Mouse (Mus musculus) hindbrain, embryonic 14.5 days (tissue): ENCODE measurements at regions not wholly inside any gene's neighbourhood (a gene's known extent, or its start where the extent isn't known, plus 50 kb on each side); places are given as distances from the start of the nearest gene placed in this dataset.

Experiments
- ATAC-seq: fragments of 200-750 bp; cut with Nextera tagmentation; 2 replicates; pipeline ENCODE4 v1.8.0; 2017; ENCODE audit warnings: moderate number of reproducible peaks, mild to moderate bottlenecking, moderate TSS enrichment, moderate library complexity; ENCODE audit not compliant: low FRiP score
- DNase-seq: peaks from one replicate; pipeline ENCODE4 v3.0.0-alpha.2; 2015; ENCODE audit warnings: low spot score
- H3K27ac ChIP-seq: fragments of 300-500 bp; sonication (generic); 2 replicates; pipeline ENCODE4 v1.5.1; 2014; ENCODE audit warnings: mild to moderate bottlenecking, moderate library complexity
- H3K27me3 ChIP-seq: fragments of 300-500 bp; sonication (generic); 2 replicates; pipeline ENCODE4 v1.6.1; 2014; ENCODE audit warnings: mild to moderate bottlenecking, low read length, mixed read lengths; ENCODE audit not compliant: control insufficient read depth, insufficient read depth
- H3K36me3 ChIP-seq: fragments of 300-500 bp; sonication (generic); replicated peaks from 2 replicates; pipeline ENCODE4 v1.6.1; 2014; ENCODE audit not compliant: control insufficient read depth, insufficient read depth
- H3K4me1 ChIP-seq: fragments of 300-500 bp; sonication (generic); replicated peaks from 2 replicates; pipeline ENCODE4 v1.6.1; 2014; ENCODE audit warnings: antibody characterized with exemption, low read length, mixed read lengths; ENCODE audit not compliant: control insufficient read depth, insufficient read depth
- H3K4me2 ChIP-seq: fragments of 300-500 bp; sonication (generic); replicated peaks from 2 replicates; pipeline ENCODE4 v1.6.1; 2014; ENCODE audit warnings: mild to moderate bottlenecking, moderate library complexity
- H3K4me3 ChIP-seq: fragments of 300-500 bp; sonication (generic); replicated peaks from 2 replicates; pipeline ENCODE4 v1.5.1; 2014; ENCODE audit warnings: mild to moderate bottlenecking, low read length
- H3K9ac ChIP-seq: fragments of 300-500 bp; sonication (generic); 2 replicates; pipeline ENCODE4 v1.6.1; 2014
- H3K9me3 ChIP-seq: fragments of 300-500 bp; sonication (generic); 2 replicates; pipeline ENCODE4 v1.6.1; 2016; ENCODE audit warnings: low read length; ENCODE audit not compliant: control insufficient read depth
- WGBS: fragments of 180-500 bp; shearing (Covaris S2); extraction: QIAGEN DNeasy Blood & Tissue Kit; methylation state at CpG from one replicate; pipeline ENCODE4 v1.1.7; 2014; 5-methylcytosine and 5-hydroxymethylcytosine counted together

DNA sequence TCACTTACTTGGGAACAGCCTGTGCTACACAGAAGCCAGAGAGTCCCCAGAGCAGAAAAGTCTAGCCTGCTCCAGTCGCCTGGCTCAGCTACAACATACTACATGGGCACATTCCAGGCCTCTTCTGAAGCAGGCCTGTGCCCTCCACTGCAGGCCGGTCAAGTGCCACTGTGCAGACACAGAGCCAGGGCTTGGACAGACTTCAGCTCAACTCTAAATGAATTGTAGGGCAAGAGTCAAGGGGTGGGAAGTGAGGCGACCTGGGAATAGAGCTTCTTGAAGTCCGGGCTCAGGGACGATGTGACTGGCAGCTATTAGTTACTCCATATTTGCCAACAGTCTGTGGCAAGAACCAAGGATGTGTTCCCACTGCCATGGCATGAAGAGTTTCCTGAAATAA lies 87.1 kb upstream of the Gm26657 start:
- DNase-seq, result no peak
- no peak overlapping the region for H3K4me3 ChIP-seq
- no peak overlapping the region for H3K9ac ChIP-seq
- H3K4me1 ChIP-seq, result no peaks in the 10 kb centered on the region
- WGBS, result 84% methylated on average over 5 of the region's 5 CpGs
- H3K27ac ChIP-seq, result no peak overlapping the region
- H3K27me3 ChIP-seq, result no peaks in the 10 kb centered on the region
- H3K36me3 ChIP-seq, result no peaks in the 10 kb centered on the region
- H3K9me3 ChIP-seq, result no peaks in the 10 kb centered on the region
- no peak overlapping the region for H3K4me2 ChIP-seq
- no peak for ATAC-seq

DNA sequence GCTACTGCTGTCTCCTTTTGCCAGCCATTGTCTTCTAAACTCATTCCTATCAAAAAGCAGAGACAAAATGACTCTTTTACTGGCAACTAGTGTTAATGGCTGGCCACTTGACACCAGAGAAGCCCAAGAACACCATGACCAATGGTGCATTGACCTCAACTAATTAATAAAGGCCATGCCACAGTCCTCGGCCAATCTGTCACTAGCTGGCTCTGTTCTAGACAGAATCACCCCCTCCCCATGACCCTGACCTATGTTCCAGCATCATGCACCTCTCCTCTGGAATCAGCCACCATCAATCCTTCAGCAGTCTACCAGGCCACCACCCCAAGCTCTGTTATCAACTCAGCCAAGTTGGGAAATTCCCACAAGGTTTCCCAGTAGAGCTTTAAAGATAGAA lies 90.1 kb upstream of the Gm26657 start:
- H3K9me3 ChIP-seq, result no peaks in the 10 kb centered on the region
- no peaks in the 10 kb centered on the region for H3K36me3 ChIP-seq
- H3K27me3 ChIP-seq, result no peaks in the 10 kb centered on the region
- H3K4me1 ChIP-seq, result 0 out of 2 replicates have a peak, but pooled peaks cover 2% of the 10 kb centered on the region
- no peak for ATAC-seq
- no peak for DNase-seq
- H3K4me2 ChIP-seq, result no peak overlapping the region
- H3K27ac ChIP-seq, result no peak overlapping the region
- no peak overlapping the region for H3K4me3 ChIP-seq
- WGBS, result 54% methylated on average over 1 of the region's 1 CpGs
- H3K9ac ChIP-seq, result no peak overlapping the region

- Histone ChIP-seq H3K36me3 (no peaks in the 10 kb centered on the region), H3K27ac (peak overlapping the region; percentile 16; the same call in 1 of the 2 replicates), H3K4me2 (peak overlapping the region; percentile 31), H3K9ac (no peak overlapping the region), H3K4me3 (no peak overlapping the region), H3K4me1 (peaks cover 21% of the 10 kb centered on the region), H3K27me3 (no peaks in the 10 kb centered on the region), H3K9me3 (no peaks in the 10 kb centered on the region)
- ATAC-seq (peak; percentile 81), DNase-seq (peak; percentile 65)
- 15% methylated on average over 20 of the region's 20 CpGs for WGBS
Observed at GRCm38 (mm10) chr4:56643999-56644962, 95.6 kb upstream of the Gm26657 start.

GRCm38 (mm10) chr4:56643491-56643890 lies 96.4 kb upstream of the Gm26657 start:
- Histone ChIP-seq H3K27ac (no peak overlapping the region), H3K36me3 (no peaks in the 10 kb centered on the region), H3K4me2 (peak overlapping the region; percentile 31; the same call in 1 of the 2 replicates), H3K4me3 (no peak overlapping the region), H3K27me3 (no peaks in the 10 kb centered on the region), H3K9ac (no peak overlapping the region), H3K9me3 (no peaks in the 10 kb centered on the region), H3K4me1 (peaks cover 21% of the 10 kb centered on the region)
- peak; percentile 22; the same call in 1 of the 2 replicates for ATAC-seq
- WGBS, result 76% methylated on average over 1 of the region's 1 CpGs
- no peak for DNase-seq

- no peaks in the 10 kb centered on the region for H3K9me3 ChIP-seq
- H3K4me1 ChIP-seq, result peaks cover 19% of the 10 kb centered on the region
- WGBS, result 63% methylated on average over 4 of the region's 4 CpGs
- no peaks in the 10 kb centered on the region for H3K36me3 ChIP-seq
- no peak overlapping the region for H3K27ac ChIP-seq
- H3K4me2 ChIP-seq, result no peak overlapping the region
- no peak for DNase-seq
- no peak overlapping the region for H3K4me3 ChIP-seq
- H3K9ac ChIP-seq, result no peak overlapping the region
- no peaks in the 10 kb centered on the region for H3K27me3 ChIP-seq
- no peak for ATAC-seq
Observed at GRCm38 (mm10) chr4:56639709-56640108, 100.2 kb upstream of the Gm26657 start.

DNA sequence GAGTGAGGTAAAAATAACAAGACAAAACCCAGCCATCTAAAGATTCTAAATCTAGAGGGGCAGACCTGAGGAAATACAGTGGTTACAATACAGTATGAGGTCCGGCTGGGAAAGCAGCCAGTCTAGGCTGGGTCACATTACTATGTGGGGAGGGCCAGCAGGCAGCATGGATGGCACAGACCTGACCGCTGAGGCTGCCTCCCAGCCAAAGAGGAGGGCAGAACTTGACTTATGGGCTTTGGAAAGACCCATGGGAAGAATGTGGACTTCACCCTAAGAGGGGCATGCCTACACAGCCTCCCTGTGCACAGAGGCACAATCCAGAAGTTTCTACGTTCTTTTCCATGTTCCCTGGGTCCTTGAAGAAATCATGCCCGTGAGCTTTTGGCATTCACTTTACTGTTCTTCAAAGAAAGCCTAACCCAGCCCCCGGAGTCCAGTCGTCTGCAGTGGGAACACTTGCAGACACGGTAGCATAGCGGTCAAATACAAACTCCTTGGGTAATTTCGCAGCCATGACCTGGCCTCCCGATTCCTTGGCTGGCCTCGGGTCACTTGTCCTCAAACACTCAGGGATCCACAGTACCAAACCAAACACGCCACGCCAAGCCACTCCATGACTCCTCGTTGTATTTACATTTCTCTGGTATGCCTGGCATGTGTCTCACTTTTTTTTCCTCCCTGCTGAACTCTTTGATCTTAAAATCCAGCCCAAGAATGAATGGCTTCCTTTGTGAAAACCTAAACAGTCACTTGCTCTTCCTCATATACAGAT lies 101.0 kb upstream of the Gm26657 start:
- WGBS, result 60% methylated on average over 14 of the region's 14 CpGs
- DNase-seq, result no peak
- H3K27ac ChIP-seq, result no peak overlapping the region
- H3K9me3 ChIP-seq, result no peaks in the 10 kb centered on the region
- no peak overlapping the region for H3K9ac ChIP-seq
- no peaks in the 10 kb centered on the region for H3K27me3 ChIP-seq
- no peak for ATAC-seq
- H3K4me2 ChIP-seq, result no peak overlapping the region
- H3K4me3 ChIP-seq, result no peak overlapping the region
- H3K36me3 ChIP-seq, result no peaks in the 10 kb centered on the region
- H3K4me1 ChIP-seq, result peaks cover 12% of the 10 kb centered on the region

DNA sequence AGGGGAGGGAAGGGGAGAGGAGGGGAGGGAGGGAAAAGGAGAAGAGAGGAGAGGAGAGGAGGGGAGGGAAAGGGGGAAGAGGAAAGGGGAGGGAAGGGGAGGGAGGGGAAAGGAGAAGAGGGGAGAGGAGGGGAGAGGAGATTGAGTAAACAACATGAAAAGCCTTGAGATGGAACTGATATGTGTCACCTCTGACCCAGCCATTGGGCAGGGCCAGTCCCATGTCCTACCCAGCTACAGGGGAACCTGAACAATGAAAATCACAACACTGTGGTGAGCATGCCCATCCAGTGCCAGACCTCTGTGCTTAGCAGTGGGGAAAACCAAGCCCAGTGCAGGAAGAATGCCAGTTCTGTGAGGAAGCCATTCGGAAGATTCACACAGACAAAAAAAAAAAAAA lies 103.6 kb upstream of the Gm26657 start:
- H3K4me1 ChIP-seq, result 0 out of 2 replicates have a peak, but pooled peaks cover 4% of the 10 kb centered on the region
- DNase-seq (no peak), ATAC-seq (no peak)
- no peak overlapping the region for H3K27ac ChIP-seq
- no peak overlapping the region for H3K4me3 ChIP-seq
- no peak overlapping the region for H3K4me2 ChIP-seq
- WGBS, result 78% methylated on average over 1 of the region's 1 CpGs
- H3K27me3 ChIP-seq, result no peaks in the 10 kb centered on the region
- no peak overlapping the region for H3K9ac ChIP-seq
- no peaks in the 10 kb centered on the region for H3K36me3 ChIP-seq
- no peaks in the 10 kb centered on the region for H3K9me3 ChIP-seq

- no peaks in the 10 kb centered on the region for H3K9me3 ChIP-seq
- H3K27me3 ChIP-seq, result no peaks in the 10 kb centered on the region
- no peaks in the 10 kb centered on the region for H3K36me3 ChIP-seq
- no peak overlapping the region for H3K27ac ChIP-seq
- H3K9ac ChIP-seq, result no peak overlapping the region
- no peak overlapping the region for H3K4me2 ChIP-seq
- H3K4me1 ChIP-seq, result no peaks in the 10 kb centered on the region
- DNase-seq (no peak), ATAC-seq (no peak)
- WGBS, result 78% methylated on average over 4 of the region's 4 CpGs
- no peak overlapping the region for H3K4me3 ChIP-seq
Observed at GRCm38 (mm10) chr4:56633528-56633927, 106.3 kb upstream of the Gm26657 start.

DNA sequence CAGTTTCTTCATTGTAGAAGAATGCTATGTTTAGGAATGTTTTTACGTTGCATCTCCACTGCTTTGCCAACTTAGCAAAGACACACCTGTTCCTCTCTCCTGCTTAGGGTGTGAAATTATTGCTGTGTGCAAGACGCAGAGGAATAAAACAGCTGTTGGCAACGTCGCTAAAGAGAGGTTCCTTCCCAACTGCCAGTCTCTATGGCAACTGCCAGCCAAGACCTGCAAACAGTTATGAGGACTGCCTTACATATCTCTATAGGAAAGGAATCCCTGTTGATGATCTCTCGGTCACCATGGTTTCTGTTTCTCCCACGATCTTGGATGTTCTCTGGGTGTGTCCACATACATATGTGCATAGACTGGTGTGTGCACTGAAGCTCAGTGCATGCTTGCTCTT lies 109.6 kb upstream of the Gm26657 start:
- DNase-seq (no peak), ATAC-seq (no peak)
- H3K9ac ChIP-seq, result no peak overlapping the region
- H3K27me3 ChIP-seq, result no peaks in the 10 kb centered on the region
- H3K36me3 ChIP-seq, result no peaks in the 10 kb centered on the region
- no peaks in the 10 kb centered on the region; the same call in 1 of the 2 replicates for H3K4me1 ChIP-seq
- WGBS, result 71% methylated on average over 6 of the region's 6 CpGs
- no peak overlapping the region for H3K4me2 ChIP-seq
- no peak overlapping the region for H3K4me3 ChIP-seq
- no peaks in the 10 kb centered on the region for H3K9me3 ChIP-seq
- no peak overlapping the region for H3K27ac ChIP-seq
